Mouse (Mus musculus) ES-E14 (cell line): Measurements from ENCODE around the gene Taar9.

Experiments used
- CHD2 ChIP-seq: IDR thresholded peaks from 2 replicates; pipeline ENCODE4 v1.6.1; 2014; ENCODE audit warnings: mild to moderate bottlenecking, low read depth, low read length, inconsistent platforms
- HCFC1 ChIP-seq: IDR thresholded peaks from 2 replicates; pipeline ENCODE4 v1.6.1; 2012; ENCODE audit warnings: low read length, inconsistent platforms, borderline replicate concordance; ENCODE audit not compliant: insufficient read depth
- MAFK ChIP-seq: IDR thresholded peaks from 2 replicates; pipeline ENCODE4 v1.6.1; 2014; ENCODE audit warnings: mild to moderate bottlenecking, low read depth, low read length, inconsistent platforms; ENCODE audit not compliant: insufficient read depth
- ZC3H11A ChIP-seq: IDR thresholded peaks from 2 replicates; pipeline ENCODE4 v1.6.1; 2012; ENCODE audit warnings: low read depth, mild to moderate bottlenecking, inconsistent platforms, low read length, borderline replicate concordance
- ZNF384 ChIP-seq: IDR thresholded peaks from 2 replicates; pipeline ENCODE4 v1.6.1; 2012; ENCODE audit warnings: low read depth, low read length, inconsistent platforms

DNA sequence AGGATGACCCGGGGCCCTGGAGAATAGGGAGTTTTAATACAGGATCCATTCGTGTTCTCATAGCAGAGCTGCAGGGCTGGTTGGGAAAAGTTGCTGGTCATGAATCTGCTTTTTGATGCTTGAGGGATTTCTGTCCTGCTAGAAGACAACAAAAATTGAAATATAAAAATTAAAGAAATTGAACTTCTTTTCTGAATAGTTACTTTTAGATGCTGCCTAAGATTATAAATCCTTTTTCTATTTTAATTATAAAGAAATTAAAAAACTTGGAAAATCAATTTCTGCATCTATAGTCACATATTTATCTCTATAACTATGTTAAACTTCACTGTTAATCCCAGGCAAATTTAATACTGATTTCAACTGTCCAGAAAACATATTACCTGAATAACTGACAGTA, 17.1 kb downstream of the Taar9 start, which contains the start of gene Taar8b:
- TF ChIP-seq ZNF384 (no peak), HCFC1 (no peak), MAFK (no peak), CHD2 (no peak), ZC3H11A (no peak)
